Mouse (Mus musculus) heart, postnatal 10 days (tissue): ENCODE measurements around the gene Grin2b. TPM values are rescaled to one million over a fixed set of nuclear protein-coding genes. Genes with fewer than 3 reads are reported as not detected.

Experiments
- DNase-seq, 2 experiments: peaks; one replicate each; pipeline ENCODE4 v3.0.0; 2021
- intact Hi-C: fragments of 180-260 bp; cut with DNase I; formaldehyde crosslinking; loops from one replicate; pipeline ENCODE4 v1.15.1; 2025
- total RNA-seq, 2 experiments: library from RNA; stranded (reverse); gene quantifications; 2 replicates each; pipeline ENCODE4 v1.2.3; 2021

Grin2b gene
- under 1 TPM in 1 of 2 experiments, not detected in 1; under 0.01 TPM for total RNA-seq

GRCm38 (mm10) chr6:136173191-136173896 lies at the start of gene Grin2b:
Grin2b (minus strand) TSS chr6:136173511.
- DNase-seq: peak in 1 of 2 experiments; percentile 7
- intact Hi-C loops: no loop called here

GRCm38 (mm10) chr6:136221894-136222293 lies 48.6 kb upstream of the Grin2b start:
- DNase-seq: no peak
- intact Hi-C loops: no loop called here

GRCm38 (mm10) chr6:136210442-136210841 lies 37.1 kb upstream of the Grin2b start:
- DNase-seq: no peak
- intact Hi-C loops: no loop called here

- no peak for DNase-seq
- intact Hi-C loops: no loop called here
Measured at GRCm38 (mm10) chr6:136199814-136200213, 26.5 kb upstream of the Grin2b start.

GRCm38 (mm10) chr6:136194616-136195015 lies 21.3 kb upstream of the Grin2b start:
- no peak for DNase-seq
- intact Hi-C loops: no loop called here

- intact Hi-C loops: no loop called here
Measured at GRCm38 (mm10) chr6:136178066-136178465, 4.8 kb upstream of the Grin2b start.

GRCm38 (mm10) chr6:136172801-136173190 lies 515 bp downstream of the Grin2b start:
- intact Hi-C loops: no loop called here
- DNase-seq: no peak

More at GRCm38 (mm10) chr6:136178066-136178465, 4.8 kb upstream of the Grin2b start:
- DNase-seq: no peak

GRCm38 (mm10) chr6:136172172-136172651 lies 1.1 kb downstream of the Grin2b start:
- intact Hi-C loops: no loop called here
- DNase-seq: no peak

GRCm38 (mm10) chr6:136171343-136171742 lies 2.0 kb downstream of the Grin2b start:
- DNase-seq: no peak
- intact Hi-C loops: no loop called here

- intact Hi-C loops: no loop called here
- DNase-seq: no peak
Measured at GRCm38 (mm10) chr6:136170381-136170780, 2.9 kb downstream of the Grin2b start.

GRCm38 (mm10) chr6:136167361-136167760 lies 6.0 kb downstream of the Grin2b start:
- intact Hi-C loops: no loop called here
- no peak for DNase-seq

GRCm38 (mm10) chr6:136165443-136166077 lies 7.8 kb downstream of the Grin2b start:
- intact Hi-C loops: no loop called here
- DNase-seq: peak; percentile 52 to 62

GRCm38 (mm10) chr6:136162090-136162489 lies 11.2 kb downstream of the Grin2b start:
- intact Hi-C loops: no loop called here
- DNase-seq: no peak

GRCm38 (mm10) chr6:136153444-136153843 lies 19.9 kb downstream of the Grin2b start:
- DNase-seq: no peak
- intact Hi-C loops: no loop called here

- intact Hi-C loops: no loop called here
- DNase-seq: no peak
Measured at GRCm38 (mm10) chr6:136150064-136150463, 23.2 kb downstream of the Grin2b start.

GRCm38 (mm10) chr6:136139967-136140366 lies 33.3 kb downstream of the Grin2b start:
- intact Hi-C loops: loop anchor here (10.0 kb wide), 1 partner anchor 695 kb away; no protein-coding TSS in a partner anchor
- DNase-seq: no peak

- DNase-seq: peak; percentile 14 to 29
- intact Hi-C loops: loop anchor here (5.0 to 10.0 kb wide), 2 partner anchors 223 to 686 kb away; no protein-coding TSS in a partner anchor
Measured at GRCm38 (mm10) chr6:136130456-136130855, 42.9 kb downstream of the Grin2b start.

GRCm38 (mm10) chr6:136122593-136122992 lies 50.7 kb downstream of the Grin2b start:
- intact Hi-C loops: no loop called here
- DNase-seq: no peak

- DNase-seq: no peak
- intact Hi-C loops: no loop called here
Measured at GRCm38 (mm10) chr6:136117390-136117789, 55.9 kb downstream of the Grin2b start.

GRCm38 (mm10) chr6:136113639-136114410 lies 59.5 kb downstream of the Grin2b start:
- no peak for DNase-seq
- intact Hi-C loops: no loop called here

GRCm38 (mm10) chr6:136109172-136109571 lies 64.1 kb downstream of the Grin2b start:
- DNase-seq: no peak
- intact Hi-C loops: no loop called here
